Mouse (Mus musculus) limb, embryonic 10.5 days (tissue): ENCODE measurements around the gene Dram2. TPM values are rescaled to one million over a fixed set of nuclear protein-coding genes. Genes with fewer than 3 reads are reported as not detected.
A peak's percentile ranks its signal among the peaks of the same experiment; 100 is the strongest.

ENCODE experiments used
- DNase-seq: peaks from one replicate; pipeline ENCODE4 v3.0.0-alpha.2; 2017; ENCODE audit warnings: low spot score
- H3K27ac ChIP-seq: fragments of 300-500 bp; sonication (generic); 2 replicates; pipeline ENCODE4 v1.5.1; 2016; ENCODE audit warnings: mild to moderate bottlenecking
- H3K27me3 ChIP-seq: fragments of 300-500 bp; sonication (generic); 2 replicates; pipeline ENCODE4 v1.6.1; 2016; ENCODE audit warnings: low read depth, mild to moderate bottlenecking; ENCODE audit not compliant: poor library complexity, severe bottlenecking
- H3K36me3 ChIP-seq: fragments of 300-500 bp; sonication (generic); 2 replicates; pipeline ENCODE4 v1.6.1; 2016; ENCODE audit warnings: mild to moderate bottlenecking, moderate library complexity
- H3K4me1 ChIP-seq: fragments of 300-500 bp; sonication (generic); 2 replicates; pipeline ENCODE4 v1.6.1; 2016
- H3K4me3 ChIP-seq: fragments of 300-500 bp; sonication (generic); 2 replicates; pipeline ENCODE4 v1.5.1; 2016; ENCODE audit warnings: mild to moderate bottlenecking, moderate library complexity
- H3K9me3 ChIP-seq: fragments of 300-500 bp; sonication (generic); replicated peaks from 2 replicates; pipeline ENCODE4 v1.6.1; 2016; ENCODE audit warnings: mild to moderate bottlenecking
- WGBS: fragments of 180-500 bp; shearing (Covaris S2); methylation state at CpG from one replicate; pipeline ENCODE4 v1.1.7; 2016; 5-methylcytosine and 5-hydroxymethylcytosine counted together
- polyA plus RNA-seq: library from polyadenylated mRNA; unstranded; fragments of >200 nt; fragmentation: Nextera tagmentation; extraction: Ambion mirVana; gene quantifications from 2 replicates; pipeline ENCODE4 v1.2.1, GENCODE M21; 2016

Dram2 gene
- 28.1 and 28.3 TPM in 2 replicates for polyA plus RNA-seq

- no peaks in the 10 kb centered on the region for H3K9me3 ChIP-seq
- no peaks in the 10 kb centered on the region for H3K27me3 ChIP-seq
- peak within 1 kb of the TSS; percentile 78 for H3K4me3 ChIP-seq
- H3K4me1 ChIP-seq = peaks cover 11% of the 10 kb centered on the region; the same call in 1 of the 2 replicates
- peak within 1 kb of the TSS; percentile 96 for H3K27ac ChIP-seq
- DNase-seq = peak; percentile 91
- H3K36me3 ChIP-seq = no peaks in the 10 kb centered on the region
- under 1% methylated on average over 63 of the region's 63 CpGs for WGBS
Observed at GRCm38 (mm10) chr3:106547171-106547923, at the start of gene Dram2, which contains the start of gene Cept1. Gene Dram2 (plus strand): TSS chr3:106547798. Gene Cept1 (minus strand): TSS chr3:106547802.

GRCm38 (mm10) chr3:106500510-106500909 lies 47.1 kb upstream of the Dram2 start:
- WGBS = 94% methylated on average over 2 of the region's 2 CpGs
- Histone ChIP-seq H3K4me3 (no peak overlapping the region), H3K27ac (no peak overlapping the region)

GRCm38 (mm10) chr3:106502892-106503291 lies 44.7 kb upstream of the Dram2 start:
- Histone ChIP-seq H3K27ac (no peak overlapping the region), H3K27me3 (no peaks in the 10 kb centered on the region), H3K36me3 (peaks cover 33% of the 10 kb centered on the region), H3K4me3 (no peak overlapping the region), H3K4me1 (no peaks in the 10 kb centered on the region), H3K9me3 (no peaks in the 10 kb centered on the region)
- DNase-seq = no peak
- WGBS = 95% methylated on average over 2 of the region's 2 CpGs

More at GRCm38 (mm10) chr3:106500510-106500909, 47.1 kb upstream of the Dram2 start:
- no peaks in the 10 kb centered on the region for H3K4me1 ChIP-seq
- DNase-seq = no peak
- H3K36me3 ChIP-seq = peaks cover 33% of the 10 kb centered on the region
- no peaks in the 10 kb centered on the region for H3K9me3 ChIP-seq
- H3K27me3 ChIP-seq = no peaks in the 10 kb centered on the region

- Histone ChIP-seq H3K4me3 (no peak overlapping the region), H3K27ac (no peak overlapping the region), H3K9me3 (no peaks in the 10 kb centered on the region), H3K36me3 (peaks cover 2% of the 10 kb centered on the region; the same call in 1 of the 2 replicates), H3K27me3 (no peaks in the 10 kb centered on the region), H3K4me1 (no peaks in the 10 kb centered on the region)
- no peak for DNase-seq
- WGBS = 86% methylated on average over 1 of the region's 1 CpGs
Observed at GRCm38 (mm10) chr3:106510669-106511068, 36.9 kb upstream of the Dram2 start.

- 94% methylated on average over 6 of the region's 6 CpGs for whole genome bisulfite sequencing
- H3K27me3 ChIP-seq = no peaks in the 10 kb centered on the region
- H3K4me1 ChIP-seq = no peaks in the 10 kb centered on the region
- no peak for DNase-seq
- H3K27ac ChIP-seq = no peak overlapping the region
- H3K4me3 ChIP-seq = no peak overlapping the region
- H3K36me3 ChIP-seq = peaks cover 4% of the 10 kb centered on the region; the same call in 1 of the 2 replicates
- no peaks in the 10 kb centered on the region for H3K9me3 ChIP-seq
Observed at GRCm38 (mm10) chr3:106515016-106515415, 32.6 kb upstream of the Dram2 start.

- no peaks in the 10 kb centered on the region for H3K27me3 ChIP-seq
- WGBS = 90% methylated on average over 1 of the region's 1 CpGs
- no peaks in the 10 kb centered on the region for H3K4me1 ChIP-seq
- peaks cover 3% of the 10 kb centered on the region; the same call in 1 of the 2 replicates for H3K36me3 ChIP-seq
- H3K4me3 ChIP-seq = no peak overlapping the region
- H3K9me3 ChIP-seq = no peaks in the 10 kb centered on the region
- no peak for DNase-seq
- no peak overlapping the region for H3K27ac ChIP-seq
Observed at GRCm38 (mm10) chr3:106522730-106523129, 24.9 kb upstream of the Dram2 start.

- Histone ChIP-seq H3K4me3 (no peak overlapping the region), H3K4me1 (no peaks in the 10 kb centered on the region), H3K9me3 (no peaks in the 10 kb centered on the region), H3K27me3 (no peaks in the 10 kb centered on the region), H3K27ac (no peak overlapping the region), H3K36me3 (no peaks in the 10 kb centered on the region; the same call in 1 of the 2 replicates)
- WGBS = 91% methylated on average over 2 of the region's 2 CpGs
- DNase-seq = no peak
Observed at GRCm38 (mm10) chr3:106526411-106526810, 21.2 kb upstream of the Dram2 start.

- WGBS = 97% methylated on average over 2 of the region's 2 CpGs
- DNase-seq = no peak
- Histone ChIP-seq H3K27ac (no peak overlapping the region), H3K36me3 (no peaks in the 10 kb centered on the region; the same call in 1 of the 2 replicates), H3K27me3 (no peaks in the 10 kb centered on the region), H3K4me1 (no peaks in the 10 kb centered on the region), H3K9me3 (no peaks in the 10 kb centered on the region), H3K4me3 (no peak overlapping the region)
Observed at GRCm38 (mm10) chr3:106528032-106528431, 19.6 kb upstream of the Dram2 start.

GRCm38 (mm10) chr3:106533277-106533676 lies 14.3 kb upstream of the Dram2 start:
- Histone ChIP-seq H3K9me3 (no peaks in the 10 kb centered on the region), H3K27me3 (no peaks in the 10 kb centered on the region), H3K4me1 (no peaks in the 10 kb centered on the region), H3K36me3 (peaks cover 17% of the 10 kb centered on the region), H3K4me3 (no peak overlapping the region), H3K27ac (no peak overlapping the region)
- WGBS = 92% methylated on average over 2 of the region's 2 CpGs
- no peak for DNase-seq

GRCm38 (mm10) chr3:106544721-106545316 lies 2.8 kb upstream of the Dram2 start:
- WGBS = 91% methylated on average over 8 of the region's 8 CpGs
- Histone ChIP-seq H3K4me1 (peaks cover 11% of the 10 kb centered on the region; the same call in 1 of the 2 replicates), H3K36me3 (no peaks in the 10 kb centered on the region), H3K27ac (no peak overlapping the region), H3K4me3 (no peak overlapping the region), H3K27me3 (no peaks in the 10 kb centered on the region), H3K9me3 (no peaks in the 10 kb centered on the region)
- DNase-seq = no peak

GRCm38 (mm10) chr3:106547924-106548539 lies 434 bp downstream of the Dram2 start:
- Histone ChIP-seq H3K27ac (peak overlapping the region; percentile 96), H3K4me1 (peaks cover 11% of the 10 kb centered on the region; the same call in 1 of the 2 replicates), H3K36me3 (no peaks in the 10 kb centered on the region), H3K27me3 (no peaks in the 10 kb centered on the region), H3K9me3 (no peaks in the 10 kb centered on the region), H3K4me3 (peak overlapping the region; percentile 78)
- under 1% methylated on average over 27 of the region's 27 CpGs for WGBS
- DNase-seq = no peak

GRCm38 (mm10) chr3:106548971-106549370 lies 1.4 kb downstream of the Dram2 start:
- Histone ChIP-seq H3K9me3 (no peaks in the 10 kb centered on the region), H3K27ac (no peak overlapping the region), H3K4me1 (peaks cover 11% of the 10 kb centered on the region; the same call in 1 of the 2 replicates), H3K4me3 (no peak overlapping the region), H3K27me3 (no peaks in the 10 kb centered on the region), H3K36me3 (0 out of 2 replicates have a peak, but pooled peaks cover 6% of the 10 kb centered on the region)
- DNase-seq = no peak
- 73% methylated on average over 3 of the region's 3 CpGs for WGBS

- DNase-seq = no peak
- Histone ChIP-seq H3K36me3 (peaks cover 23% of the 10 kb centered on the region), H3K4me1 (no peaks in the 10 kb centered on the region; the same call in 1 of the 2 replicates), H3K4me3 (no peak overlapping the region), H3K27ac (no peak overlapping the region), H3K9me3 (no peaks in the 10 kb centered on the region), H3K27me3 (no peaks in the 10 kb centered on the region)
- 94% methylated on average over 5 of the region's 5 CpGs for WGBS
Observed at GRCm38 (mm10) chr3:106553411-106553810, 5.8 kb downstream of the Dram2 start.
